Mouse (Mus musculus) testis, postnatal 14 days (tissue): ENCODE measurements around the gene Gm10964.

Experiments used
- DNase-seq: peaks from one replicate; pipeline ENCODE4 v3.0.0; 2021; ENCODE audit warnings: low spot score

Gm10964 gene

DNA sequence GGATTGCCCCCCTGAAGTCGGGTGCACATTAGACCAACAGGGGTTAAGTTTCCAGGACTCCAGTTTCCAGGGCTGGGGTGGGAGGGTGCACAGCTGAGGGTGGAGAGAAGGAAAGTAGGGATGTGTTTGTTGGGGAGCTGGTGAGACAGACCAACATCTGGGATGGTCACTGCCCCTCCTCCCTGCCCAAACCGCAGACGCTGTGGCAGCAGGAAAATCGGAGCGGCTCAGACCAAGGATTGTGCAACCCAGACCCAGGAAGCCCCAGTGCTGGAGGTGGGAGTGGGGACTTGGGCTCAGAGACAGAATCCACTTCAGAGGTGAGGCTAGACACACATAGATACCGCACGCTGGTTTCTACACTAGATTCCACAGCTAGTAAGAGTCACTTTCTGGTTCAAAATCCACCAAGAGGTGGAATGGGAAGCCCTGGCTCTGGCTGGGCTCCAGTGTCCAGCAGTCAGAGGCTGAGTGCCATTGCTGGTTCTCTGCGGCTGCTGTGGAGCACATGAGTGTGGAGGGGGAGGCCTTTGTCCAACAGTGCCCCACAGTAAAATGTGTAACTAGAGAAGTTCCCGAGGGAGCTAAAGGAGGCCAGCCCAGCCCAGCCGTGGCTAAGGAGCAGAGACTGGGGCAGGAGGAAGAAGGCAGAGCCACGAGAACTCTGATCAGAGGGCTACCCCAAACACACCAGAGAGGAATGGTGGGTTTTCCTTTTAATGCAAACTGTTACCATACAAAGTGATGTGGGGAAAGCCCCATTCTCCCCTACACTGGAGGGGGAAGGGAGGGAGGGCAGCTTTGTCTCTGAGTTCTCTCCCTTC lies 4.3 kb upstream of the Gm10964 start:
- no peak for DNase-seq

GRCm38 (mm10) chr3:103735776-103736600 lies 3.2 kb upstream of the Gm10964 start:
- no peak for DNase-seq

GRCm38 (mm10) chr3:103737061-103737754 lies 2.0 kb upstream of the Gm10964 start:
- no peak for DNase-seq

- DNase-seq = peak; percentile 53
Measured at GRCm38 (mm10) chr3:103737778-103738571, 1.2 kb upstream of the Gm10964 start, which contains the start of gene Olfml3. TSS of gene Olfml3 (minus strand) at chr3:103738001.

DNA sequence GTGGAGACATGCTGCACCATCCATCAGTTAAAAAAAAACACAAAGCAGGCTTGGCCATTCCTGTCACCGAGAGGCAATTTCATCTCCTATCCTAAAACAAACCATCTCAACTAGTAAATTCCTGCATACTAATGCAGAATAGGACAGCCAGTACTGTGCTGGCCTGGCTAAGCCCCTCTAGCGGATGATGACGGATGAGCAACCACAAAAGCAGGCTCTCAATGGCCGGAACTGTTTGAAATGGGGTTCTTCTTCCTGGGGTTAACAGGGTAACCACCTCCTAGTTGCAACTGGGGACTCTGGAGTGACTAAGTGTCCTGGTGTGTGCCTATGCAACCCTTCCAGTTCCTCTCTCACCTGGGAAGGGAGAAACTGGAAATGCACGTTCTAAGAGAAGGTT lies 1.2 kb downstream of the Gm10964 start:
- DNase-seq = no peak

DNA sequence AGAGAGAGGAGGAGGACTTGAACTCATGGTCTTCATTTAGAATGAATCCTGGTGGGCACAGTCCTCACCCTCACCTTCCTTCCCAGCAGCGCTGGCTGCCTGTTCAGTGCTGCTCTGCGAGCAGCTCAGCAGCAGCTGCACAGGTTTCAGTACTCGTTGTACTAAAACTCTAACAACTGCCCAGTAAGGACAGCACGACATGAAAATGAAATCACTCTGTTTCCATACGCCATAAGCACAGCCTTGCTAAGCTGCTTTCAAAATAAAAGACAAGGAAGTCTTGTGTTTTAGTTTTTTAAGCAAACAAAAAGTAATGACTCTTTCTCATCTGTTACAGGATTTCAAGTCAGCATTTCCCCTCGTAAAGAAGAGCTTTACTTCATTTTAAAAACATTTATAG lies 4.0 kb downstream of the Gm10964 start:
- no peak for DNase-seq

DNA sequence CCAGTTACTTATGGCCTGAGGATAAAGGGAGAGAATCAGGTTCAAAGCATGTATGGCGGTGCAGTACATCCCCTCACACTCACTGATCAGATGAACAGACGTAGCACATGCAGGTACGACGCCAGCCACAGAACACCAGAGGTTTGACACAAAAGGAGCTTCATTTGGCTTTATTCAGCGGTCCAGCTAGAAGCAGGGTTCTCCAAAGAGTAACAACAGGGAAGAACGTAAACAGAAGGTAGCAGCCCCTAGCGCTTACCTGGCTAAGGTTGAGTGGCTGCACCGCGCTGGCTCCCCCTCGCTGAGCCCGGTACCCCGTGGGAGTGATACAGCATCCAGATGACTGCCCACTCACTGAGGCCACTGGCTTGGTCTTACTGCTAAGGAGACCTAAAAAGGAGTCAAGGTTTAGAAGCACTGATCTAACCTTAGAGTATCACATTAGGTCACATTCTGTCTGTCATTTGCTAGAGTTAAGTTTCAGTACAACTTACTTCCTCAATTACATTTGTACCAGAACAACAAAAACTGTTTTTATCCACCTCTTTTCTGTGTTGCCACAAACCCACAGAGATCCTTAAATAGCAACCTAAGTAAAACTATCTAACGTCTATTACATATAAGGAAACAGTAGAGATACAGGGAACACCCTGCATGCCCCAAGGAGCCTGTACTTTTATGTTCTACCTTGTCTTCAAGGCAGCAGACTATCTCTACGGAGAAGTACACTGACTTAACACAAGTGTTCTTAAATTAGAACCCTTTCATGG lies 6.0 kb downstream of the Gm10964 start:
- no peak for DNase-seq

GRCm38 (mm10) chr3:103746711-103747110 lies 7.5 kb downstream of the Gm10964 start:
- no peak for DNase-seq

DNA sequence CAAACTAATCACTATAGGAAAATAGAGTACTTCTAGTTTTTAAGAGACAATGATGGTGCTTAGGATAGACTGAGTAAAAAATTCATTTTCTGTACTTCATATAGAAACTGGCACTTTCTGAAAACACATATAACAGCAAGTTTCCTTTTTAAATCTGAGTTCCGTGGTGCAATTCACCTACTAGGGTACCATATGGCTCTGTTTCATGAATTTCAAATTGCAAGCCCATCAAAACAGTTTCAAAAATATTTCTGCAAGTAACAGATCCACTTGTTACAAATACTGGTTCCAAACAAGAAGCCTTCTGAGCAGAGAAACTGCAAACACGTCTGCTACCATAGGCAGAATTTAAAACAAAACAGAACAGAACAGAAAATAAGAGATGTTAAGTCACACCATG lies 12.4 kb downstream of the Gm10964 start:
- no peak for DNase-seq

DNA sequence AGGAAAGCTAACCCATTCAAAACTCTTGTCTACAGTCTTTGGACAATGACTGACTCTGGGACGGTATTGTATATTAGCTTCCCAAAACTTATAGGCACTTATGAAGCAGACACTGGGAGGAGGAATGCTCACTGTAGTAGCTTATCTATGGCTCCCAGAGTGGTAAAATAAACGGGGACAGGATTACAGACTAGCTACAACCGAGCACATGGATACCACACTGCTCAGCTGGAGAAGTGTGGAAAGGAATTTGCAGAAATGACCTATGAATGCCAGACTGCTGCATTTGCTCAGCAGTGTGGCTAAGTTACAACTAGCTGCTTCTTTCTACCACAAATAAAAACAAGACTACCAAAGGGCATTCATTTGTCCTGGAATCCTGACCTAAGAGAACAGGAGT lies 16.2 kb downstream of the Gm10964 start:
- DNase-seq = no peak

GRCm38 (mm10) chr3:103756920-103757319 lies 17.8 kb downstream of the Gm10964 start:
- no peak for DNase-seq

- no peak for DNase-seq
Measured at GRCm38 (mm10) chr3:103758456-103758855, 19.3 kb downstream of the Gm10964 start.

- DNase-seq = no peak
Measured at GRCm38 (mm10) chr3:103759261-103759970, 20.2 kb downstream of the Gm10964 start.

DNA sequence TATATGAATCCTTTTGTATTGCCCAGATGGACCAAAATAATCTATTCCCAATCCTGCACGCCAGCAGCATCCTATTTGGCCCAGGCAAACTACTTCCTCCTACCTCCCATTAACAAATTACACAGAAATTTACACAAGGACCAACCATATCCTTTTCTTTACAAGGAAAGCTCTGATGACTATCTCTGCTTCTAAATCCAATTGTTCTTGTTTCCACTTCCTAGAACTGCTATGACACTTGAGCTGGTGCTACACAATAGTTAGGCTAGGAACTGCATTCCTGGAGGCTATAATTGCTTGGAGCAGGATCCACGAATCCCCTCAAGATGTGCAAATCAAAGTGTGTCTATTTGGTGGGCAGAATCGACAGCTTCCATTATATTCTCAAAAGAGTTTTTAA lies 27.6 kb downstream of the Gm10964 start:
- no peak for DNase-seq

- no peak for DNase-seq
Measured at GRCm38 (mm10) chr3:103771531-103772130, 32.5 kb downstream of the Gm10964 start.

- DNase-seq = no peak
Measured at GRCm38 (mm10) chr3:103772846-103773245, 33.7 kb downstream of the Gm10964 start.

DNA sequence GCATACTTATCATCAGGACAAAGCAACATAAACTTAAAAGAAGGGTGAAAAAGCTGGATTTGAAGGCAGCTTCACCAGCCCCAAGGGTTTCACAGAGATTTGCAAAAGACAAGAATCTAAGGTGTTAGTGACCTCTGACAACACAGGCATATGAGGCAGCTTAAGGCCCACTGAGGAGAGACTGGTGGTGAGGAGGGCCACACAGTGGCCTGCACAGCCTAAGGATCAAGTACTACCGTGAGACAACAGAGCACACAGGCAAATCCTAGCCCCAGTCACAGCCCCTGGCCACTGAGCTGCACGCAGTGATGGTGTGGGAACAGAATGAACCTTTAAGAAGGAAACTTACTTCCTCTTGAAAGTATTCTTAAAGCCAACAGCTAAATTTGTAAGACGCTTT lies 34.3 kb downstream of the Gm10964 start:
- DNase-seq = no peak

DNA sequence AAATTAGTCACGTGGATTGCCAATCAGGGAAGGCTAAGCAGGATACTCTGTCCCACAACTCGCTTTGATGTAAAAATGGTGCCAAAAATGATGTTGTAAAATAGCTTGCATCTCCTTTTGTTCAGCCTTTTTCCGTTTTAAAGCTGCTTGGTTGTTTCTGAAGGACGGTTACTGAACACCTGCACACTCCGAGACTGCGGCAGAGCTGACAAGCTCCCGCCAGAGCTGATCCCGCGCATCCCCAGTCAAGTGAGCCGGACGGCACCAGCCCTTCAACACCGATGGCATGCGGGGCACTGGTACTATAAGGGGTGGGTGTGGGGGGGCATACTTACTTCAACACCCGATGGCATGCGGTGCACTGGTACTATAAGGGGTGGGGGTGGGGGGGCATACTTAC lies 34.8 kb downstream of the Gm10964 start:
- no peak for DNase-seq

DNA sequence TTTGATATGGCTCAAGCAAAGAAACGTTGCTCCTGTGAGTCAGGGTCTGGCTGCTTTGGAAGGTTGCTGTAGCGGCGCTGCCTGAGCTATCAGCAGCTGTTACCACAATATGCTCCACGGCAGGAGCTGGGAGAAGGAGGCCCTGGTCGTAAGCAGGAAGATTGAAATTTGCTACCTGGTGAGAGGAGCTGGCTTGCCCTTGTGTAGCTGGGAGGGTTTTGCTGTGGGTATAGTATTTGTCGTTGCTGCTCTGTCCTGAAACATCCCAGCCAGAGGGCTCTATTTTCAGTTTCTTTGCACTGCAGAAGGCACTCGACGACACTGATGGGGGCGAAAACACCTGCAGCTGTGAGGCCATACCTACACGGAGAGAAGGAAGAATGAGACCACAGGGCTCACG lies 38.8 kb downstream of the Gm10964 start:
- DNase-seq = no peak

GRCm38 (mm10) chr3:103778660-103779059 lies 39.5 kb downstream of the Gm10964 start:
- no peak for DNase-seq
